Mouse (Mus musculus) spleen, adult 2 months (tissue): Measurements from ENCODE around the gene Abcb8. TPM values are rescaled to one million over a fixed set of nuclear protein-coding genes. Genes with fewer than 3 reads are reported as not detected.

Experiments
- DNase-seq, 2 experiments: peaks; one replicate each; pipeline versions ENCODE4 v3.0.0 to v3.0.0-alpha.2; 2012 to 2021; ENCODE audit warnings: low spot score in 2 of 2, low read depth in 1 of 2
- H3K27ac ChIP-seq: fragments of 200-500 bp; 2 replicates; pipeline ENCODE4 v1.5.1; 2012; ENCODE audit warnings: low read length, inconsistent platforms; ENCODE audit not compliant: insufficient read depth
- H3K27me3 ChIP-seq: fragments of 200-500 bp; 2 replicates; pipeline ENCODE4 v1.6.1; 2012; ENCODE audit warnings: mild to moderate bottlenecking, moderate library complexity, low read length, inconsistent platforms; ENCODE audit not compliant: control insufficient read depth, insufficient read depth
- H3K36me3 ChIP-seq: fragments of 200-500 bp; 2 replicates; pipeline ENCODE4 v1.6.1; 2012; ENCODE audit warnings: mild to moderate bottlenecking, low read length, inconsistent platforms; ENCODE audit not compliant: control insufficient read depth, insufficient read depth
- H3K4me1 ChIP-seq: fragments of 200-500 bp; 2 replicates; pipeline ENCODE4 v1.6.1; 2011; ENCODE audit warnings: inconsistent platforms; ENCODE audit not compliant: control insufficient read depth, insufficient read depth, insufficient read length
- H3K4me3 ChIP-seq: fragments of 200-500 bp; 2 replicates; pipeline ENCODE4 v1.5.1; 2011; ENCODE audit warnings: mild to moderate bottlenecking, inconsistent platforms; ENCODE audit not compliant: insufficient read depth, insufficient read length; ENCODE audit errors: extremely low read depth
- CTCF ChIP-seq: fragments of 200-500 bp; IDR thresholded peaks from 2 replicates; pipeline ENCODE4 v1.5.1; 2011; ENCODE audit warnings: mild to moderate bottlenecking, inconsistent platforms; ENCODE audit not compliant: insufficient read depth, insufficient read length, insufficient replicate concordance; ENCODE audit errors: extremely low read depth
- POLR2A ChIP-seq: fragments of 200-500 bp; IDR thresholded peaks from 2 replicates; pipeline ENCODE4 v1.6.1; 2011; ENCODE audit warnings: low read depth, low read length, inconsistent platforms
- WGBS: fragments of 180-500 bp; shearing (Covaris S2); methylation state at CpG from one replicate; pipeline ENCODE4 v1.1.7; 2018; 5-methylcytosine and 5-hydroxymethylcytosine counted together
- polyA plus RNA-seq: library from polyadenylated mRNA; depleted of rRNA; stranded (reverse); fragments of >200 nt; gene quantifications from 2 replicates; pipeline ENCODE4 v1.2.3, GENCODE M21; 2012

The Abcb8 gene
- polyA plus RNA-seq, 1 experiment: 31.3 TPM

- Histone ChIP-seq H3K36me3 (peaks cover 3% of the 10 kb centered on the region; the same call in 1 of the 2 replicates), H3K27ac (no peak overlapping the region), H3K4me1 (no peaks in the 10 kb centered on the region), H3K27me3 (no peaks in the 10 kb centered on the region), H3K4me3 (no peak overlapping the region)
- WGBS: 76% methylated on average over 6 of the region's 6 CpGs
- no peak for DNase-seq
- TF ChIP-seq CTCF (no peak), POLR2A (no peak)
These were observed 11.3 kb downstream of the Abcb8 start for GRCm38 (mm10) chr5:24404594-24405360.

DNA sequence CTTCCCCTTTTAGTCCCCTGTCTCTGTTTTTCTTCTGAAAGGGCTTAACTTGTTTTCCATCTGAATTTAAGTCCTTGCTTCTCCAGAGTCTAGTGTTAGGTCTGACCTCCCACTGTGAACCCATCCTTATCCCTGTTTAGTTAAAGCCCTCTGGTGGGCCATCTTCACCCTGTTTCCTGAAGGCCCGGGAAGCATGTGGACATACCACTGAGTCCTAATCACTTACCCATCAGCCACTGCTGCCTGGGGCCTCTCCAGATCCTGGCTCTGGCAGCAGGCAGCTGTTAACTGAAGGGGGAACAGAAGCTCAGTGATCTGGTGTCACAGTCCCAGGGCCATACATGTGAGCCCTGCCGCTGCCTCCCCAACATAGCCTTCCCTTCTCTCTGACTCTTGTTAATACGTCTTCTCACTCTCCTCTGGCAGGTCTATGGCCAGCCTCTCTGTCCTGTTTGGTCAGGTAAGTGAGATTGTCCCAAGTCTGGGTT lies 12.0 kb downstream of the Abcb8 start:
- WGBS: 91% methylated on average over 3 of the region's 3 CpGs
- no peak for DNase-seq
- Histone ChIP-seq H3K4me1 (no peaks in the 10 kb centered on the region), H3K27me3 (no peaks in the 10 kb centered on the region), H3K4me3 (no peak overlapping the region), H3K27ac (no peak overlapping the region), H3K36me3 (peaks cover 3% of the 10 kb centered on the region; the same call in 1 of the 2 replicates)
- TF ChIP-seq CTCF (no peak), POLR2A (no peak)

DNA sequence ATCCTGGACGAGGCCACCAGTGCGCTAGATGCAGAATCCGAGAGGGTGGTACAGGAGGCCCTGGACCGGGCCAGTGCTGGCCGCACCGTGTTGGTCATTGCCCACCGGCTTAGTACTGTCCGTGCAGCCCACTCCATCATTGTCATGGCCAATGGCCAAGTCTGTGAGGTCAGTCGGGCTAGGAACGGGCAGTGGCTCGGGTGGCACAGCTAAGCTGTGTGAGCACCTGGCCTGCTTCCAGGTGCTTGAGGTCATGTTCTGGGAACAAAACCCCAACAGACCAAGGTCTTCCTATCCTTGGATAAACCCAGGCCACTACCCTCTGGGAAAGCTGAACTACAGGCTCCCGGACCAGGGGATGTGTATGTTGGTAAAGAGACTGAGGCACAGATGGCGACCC lies 15.2 kb downstream of the Abcb8 start:
- Histone ChIP-seq H3K4me1 (no peaks in the 10 kb centered on the region), H3K4me3 (no peak overlapping the region), H3K27me3 (no peaks in the 10 kb centered on the region), H3K27ac (no peak overlapping the region), H3K36me3 (peaks cover 1% of the 10 kb centered on the region; the same call in 1 of the 2 replicates)
- TF ChIP-seq CTCF: no peak
- no peak for TF ChIP-seq POLR2A
- 92% methylated on average over 13 of the region's 13 CpGs for WGBS
- DNase-seq: no peak

DNA sequence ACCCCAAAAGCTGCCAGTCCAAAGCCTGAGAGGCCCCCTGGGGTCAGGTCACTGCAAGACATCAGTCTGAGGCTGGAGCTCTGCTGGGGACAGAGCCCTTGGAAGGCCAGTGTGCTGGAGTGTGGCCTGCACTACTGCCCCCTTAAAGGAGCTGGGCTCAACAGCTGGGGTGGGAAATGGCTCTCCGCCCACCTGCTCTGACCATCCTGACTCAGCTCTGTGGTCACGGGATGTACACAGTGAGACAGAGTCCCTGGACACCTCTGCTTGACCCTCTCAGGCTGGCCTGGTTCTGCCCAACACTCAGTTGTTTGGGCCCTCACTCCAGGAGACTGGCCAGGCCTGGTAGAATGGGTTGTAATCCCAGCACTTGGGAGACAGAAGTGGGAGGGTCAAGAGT lies 16.0 kb downstream of the Abcb8 start:
- H3K4me1 ChIP-seq: no peaks in the 10 kb centered on the region
- WGBS: 89% methylated on average over 2 of the region's 2 CpGs
- no peak overlapping the region for H3K27ac ChIP-seq
- peaks cover 1% of the 10 kb centered on the region; the same call in 1 of the 2 replicates for H3K36me3 ChIP-seq
- no peak for DNase-seq
- no peak overlapping the region for H3K4me3 ChIP-seq
- H3K27me3 ChIP-seq: no peaks in the 10 kb centered on the region
- TF ChIP-seq POLR2A (no peak), CTCF (no peak)

GRCm38 (mm10) chr5:24412063-24412462 lies 18.6 kb downstream of the Abcb8 start:
- no peak for DNase-seq
- no peak overlapping the region for H3K4me3 ChIP-seq
- no peaks in the 10 kb centered on the region; the same call in 1 of the 2 replicates for H3K36me3 ChIP-seq
- WGBS: 89% methylated on average over 2 of the region's 2 CpGs
- TF ChIP-seq POLR2A: no peak
- no peak for TF ChIP-seq CTCF
- peaks cover 3% of the 10 kb centered on the region; the same call in 1 of the 2 replicates for H3K4me1 ChIP-seq
- H3K27me3 ChIP-seq: no peaks in the 10 kb centered on the region
- H3K27ac ChIP-seq: no peak overlapping the region

DNA sequence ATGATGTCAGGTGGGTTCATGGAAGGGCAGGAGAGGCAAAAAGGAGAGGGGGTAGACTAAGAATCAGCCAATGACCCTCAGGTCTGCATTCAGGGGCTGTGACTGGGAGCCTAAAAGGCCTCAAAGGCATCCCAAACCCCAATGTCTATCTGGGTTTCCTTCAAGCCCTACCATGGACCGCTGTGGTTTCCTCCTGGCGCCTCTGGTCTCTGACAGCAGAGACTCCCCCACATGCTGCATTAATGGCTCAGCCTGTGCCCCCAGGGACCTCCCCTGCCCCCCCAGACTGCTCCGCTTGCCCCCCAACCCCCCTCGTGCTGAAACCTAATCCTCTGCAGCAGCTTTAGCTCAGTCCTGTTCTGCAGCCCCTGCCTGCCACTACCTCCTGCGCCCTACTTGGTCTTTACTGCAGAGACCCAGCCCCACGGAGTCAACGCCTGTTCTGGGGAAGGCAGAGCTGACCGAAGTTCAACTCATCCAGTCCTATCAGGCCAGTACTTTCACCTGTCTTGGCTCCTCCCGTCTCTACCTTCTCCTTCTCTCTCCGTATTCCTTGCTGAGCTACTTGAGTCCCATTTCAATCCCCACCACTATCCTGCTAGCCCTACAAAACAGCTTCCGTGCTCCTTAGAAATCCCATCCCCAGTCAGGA lies 19.7 kb downstream of the Abcb8 start, which contains the start of gene Asic3:
Gene Asic3 (plus strand): TSS at position 351 of the 652 bp plus-strand sequence.
- Histone ChIP-seq H3K27ac (no peak within 1 kb of the TSS), H3K27me3 (no peaks in the 10 kb centered on the region), H3K4me1 (peaks cover 3% of the 10 kb centered on the region; the same call in 1 of the 2 replicates), H3K4me3 (no peak within 1 kb of the TSS), H3K36me3 (no peaks in the 10 kb centered on the region; the same call in 1 of the 2 replicates)
- no peak for TF ChIP-seq CTCF
- TF ChIP-seq POLR2A: no peak
- 24% methylated on average over 11 of the region's 11 CpGs for WGBS
- DNase-seq: no peak
